Mouse (Mus musculus) limb, embryonic 15.5 days (tissue): ENCODE data around the gene Pik3c2b. TPM values are rescaled to one million over a fixed set of nuclear protein-coding genes. Genes with fewer than 3 reads are reported as not detected.

Source experiments
- ATAC-seq: fragments of 200-750 bp; cut with Nextera tagmentation; 2 replicates; pipeline ENCODE4 v1.8.0; 2017; ENCODE audit warnings: low read depth, moderate TSS enrichment; ENCODE audit not compliant: insufficient number of reproducible peaks, low FRiP score, low TSS enrichment
- H3K27ac ChIP-seq: fragments of 300-500 bp; sonication (generic); 2 replicates; pipeline ENCODE4 v1.5.1; 2015; ENCODE audit warnings: moderate library complexity, mild to moderate bottlenecking, inconsistent platforms
- H3K27me3 ChIP-seq: fragments of 300-500 bp; sonication (generic); 2 replicates; pipeline ENCODE4 v1.6.1; 2015; ENCODE audit warnings: inconsistent platforms
- H3K36me3 ChIP-seq: fragments of 300-500 bp; sonication (generic); 2 replicates; pipeline ENCODE4 v1.6.1; 2015; ENCODE audit warnings: inconsistent platforms
- H3K4me1 ChIP-seq: fragments of 300-500 bp; sonication (generic); 2 replicates; pipeline ENCODE4 v1.6.1; 2015; ENCODE audit warnings: inconsistent platforms
- H3K4me2 ChIP-seq: fragments of 300-500 bp; sonication (generic); 2 replicates; pipeline ENCODE4 v1.6.1; 2015; ENCODE audit warnings: mild to moderate bottlenecking, inconsistent platforms
- H3K4me3 ChIP-seq: fragments of 300-500 bp; sonication (generic); 2 replicates; pipeline ENCODE4 v1.5.1; 2015; ENCODE audit warnings: mild to moderate bottlenecking, inconsistent platforms
- H3K9ac ChIP-seq: fragments of 300-500 bp; sonication (generic); 2 replicates; pipeline ENCODE4 v1.6.1; 2015; ENCODE audit warnings: inconsistent platforms
- H3K9me3 ChIP-seq: fragments of 300-500 bp; sonication (generic); 2 replicates; pipeline ENCODE4 v1.6.1; 2016; ENCODE audit warnings: inconsistent platforms
- WGBS: fragments of 180-500 bp; shearing (Covaris S2); methylation state at CpG from one replicate; pipeline ENCODE4 v1.1.7; 2015; 5-methylcytosine and 5-hydroxymethylcytosine counted together
- polyA plus RNA-seq: library from polyadenylated mRNA; unstranded; fragments of >200 nt; fragmentation: Nextera tagmentation; extraction: Ambion mirVana; gene quantifications from 2 replicates; pipeline ENCODE4 v1.2.1, GENCODE M21; 2015

Gene Pik3c2b
- polyA plus RNA-seq, 1 experiment from 2014 or later = 6.8 TPM

- H3K4me1 ChIP-seq = peaks cover 23% of the 10 kb centered on the region
- H3K4me3 ChIP-seq = no peak overlapping the region
- peaks cover 22% of the 10 kb centered on the region for H3K36me3 ChIP-seq
- WGBS = 52% methylated on average over 20 of the region's 20 CpGs
- H3K4me2 ChIP-seq = no peak overlapping the region
- H3K27ac ChIP-seq = peak overlapping the region; percentile 75
- H3K9me3 ChIP-seq = no peaks in the 10 kb centered on the region
- H3K9ac ChIP-seq = no peak overlapping the region
- H3K27me3 ChIP-seq = no peaks in the 10 kb centered on the region
- no peak for ATAC-seq
Observed at GRCm38 (mm10) chr1:133076681-133077514, 31.4 kb downstream of the Pik3c2b start.

- Histone ChIP-seq H3K27ac (peak overlapping the region; percentile 75), H3K4me2 (no peak overlapping the region), H3K36me3 (peaks cover 30% of the 10 kb centered on the region), H3K27me3 (no peaks in the 10 kb centered on the region), H3K4me3 (no peak overlapping the region), H3K4me1 (peaks cover 14% of the 10 kb centered on the region; the same call in 1 of the 2 replicates), H3K9me3 (no peaks in the 10 kb centered on the region), H3K9ac (no peak overlapping the region)
- ATAC-seq = peak; percentile 33; the same call in 1 of the 2 replicates
- WGBS = 42% methylated on average over 12 of the region's 12 CpGs
Observed at GRCm38 (mm10) chr1:133077606-133078337, 32.3 kb downstream of the Pik3c2b start.

GRCm38 (mm10) chr1:133078338-133078727 is 32.9 kb downstream of the Pik3c2b start:
- no peak overlapping the region for H3K4me3 ChIP-seq
- ATAC-seq = no peak
- peak overlapping the region; percentile 75 for H3K27ac ChIP-seq
- no peak overlapping the region for H3K9ac ChIP-seq
- no peaks in the 10 kb centered on the region for H3K9me3 ChIP-seq
- peaks cover 32% of the 10 kb centered on the region for H3K36me3 ChIP-seq
- H3K4me2 ChIP-seq = no peak overlapping the region
- peaks cover 13% of the 10 kb centered on the region; the same call in 1 of the 2 replicates for H3K4me1 ChIP-seq
- no peaks in the 10 kb centered on the region for H3K27me3 ChIP-seq
- WGBS = 45% methylated on average over 1 of the region's 1 CpGs

GRCm38 (mm10) chr1:133079509-133079908 is 34.0 kb downstream of the Pik3c2b start:
- Histone ChIP-seq H3K9ac (no peak overlapping the region), H3K4me2 (no peak overlapping the region), H3K4me1 (peaks cover 21% of the 10 kb centered on the region), H3K9me3 (no peaks in the 10 kb centered on the region), H3K36me3 (peaks cover 29% of the 10 kb centered on the region), H3K27ac (no peak overlapping the region), H3K27me3 (no peaks in the 10 kb centered on the region), H3K4me3 (no peak overlapping the region)
- WGBS = 86% methylated on average over 7 of the region's 7 CpGs
- no peak for ATAC-seq

GRCm38 (mm10) chr1:133080079-133080561 is 34.7 kb downstream of the Pik3c2b start:
- H3K4me3 ChIP-seq = no peak overlapping the region
- WGBS = 50% methylated on average over 9 of the region's 9 CpGs
- H3K27me3 ChIP-seq = no peaks in the 10 kb centered on the region
- ATAC-seq = no peak
- H3K4me1 ChIP-seq = peaks cover 25% of the 10 kb centered on the region
- H3K9ac ChIP-seq = no peak overlapping the region
- peaks cover 27% of the 10 kb centered on the region for H3K36me3 ChIP-seq
- H3K4me2 ChIP-seq = no peak overlapping the region
- H3K9me3 ChIP-seq = no peaks in the 10 kb centered on the region
- no peak overlapping the region for H3K27ac ChIP-seq

- no peak for ATAC-seq
- 83% methylated on average over 6 of the region's 6 CpGs for WGBS
- peaks cover 32% of the 10 kb centered on the region for H3K36me3 ChIP-seq
Observed at GRCm38 (mm10) chr1:133080717-133081116, 35.2 kb downstream of the Pik3c2b start.

GRCm38 (mm10) chr1:133083003-133083546 is 37.6 kb downstream of the Pik3c2b start:
- no peak for ATAC-seq
- Histone ChIP-seq H3K4me2 (no peak overlapping the region), H3K36me3 (peaks cover 30% of the 10 kb centered on the region), H3K4me1 (peaks cover 16% of the 10 kb centered on the region), H3K27ac (no peak overlapping the region), H3K9me3 (no peaks in the 10 kb centered on the region), H3K27me3 (no peaks in the 10 kb centered on the region), H3K4me3 (no peak overlapping the region), H3K9ac (no peak overlapping the region)
- 87% methylated on average over 5 of the region's 5 CpGs for WGBS

More at GRCm38 (mm10) chr1:133080717-133081116, 35.2 kb downstream of the Pik3c2b start:
- H3K4me3 ChIP-seq = no peak overlapping the region
- peaks cover 25% of the 10 kb centered on the region for H3K4me1 ChIP-seq
- no peak overlapping the region for H3K9ac ChIP-seq
- H3K27me3 ChIP-seq = no peaks in the 10 kb centered on the region
- no peaks in the 10 kb centered on the region for H3K9me3 ChIP-seq
- H3K4me2 ChIP-seq = no peak overlapping the region
- no peak overlapping the region for H3K27ac ChIP-seq

- H3K27me3 ChIP-seq = no peaks in the 10 kb centered on the region
Observed at GRCm38 (mm10) chr1:133083942-133084625, 38.6 kb downstream of the Pik3c2b start.

GRCm38 (mm10) chr1:133084708-133085416 is 39.4 kb downstream of the Pik3c2b start:
- Histone ChIP-seq H3K27ac (no peak overlapping the region), H3K27me3 (no peaks in the 10 kb centered on the region), H3K4me3 (no peak overlapping the region), H3K9me3 (no peaks in the 10 kb centered on the region), H3K4me2 (no peak overlapping the region), H3K36me3 (peaks cover 32% of the 10 kb centered on the region), H3K9ac (no peak overlapping the region), H3K4me1 (peaks cover 16% of the 10 kb centered on the region)
- ATAC-seq = no peak
- WGBS = 79% methylated on average over 14 of the region's 14 CpGs

More at GRCm38 (mm10) chr1:133083942-133084625, 38.6 kb downstream of the Pik3c2b start:
- Histone ChIP-seq H3K4me1 (peaks cover 16% of the 10 kb centered on the region), H3K4me3 (no peak overlapping the region), H3K36me3 (peaks cover 34% of the 10 kb centered on the region), H3K9ac (no peak overlapping the region), H3K9me3 (no peaks in the 10 kb centered on the region), H3K4me2 (no peak overlapping the region), H3K27ac (no peak overlapping the region; the same call in 1 of the 2 replicates)
- peak; percentile 59; the same call in 1 of the 2 replicates for ATAC-seq
- WGBS = 50% methylated on average over 11 of the region's 11 CpGs

GRCm38 (mm10) chr1:133085417-133085742 is 39.9 kb downstream of the Pik3c2b start:
- Histone ChIP-seq H3K9ac (no peak overlapping the region), H3K4me3 (no peak overlapping the region), H3K9me3 (no peaks in the 10 kb centered on the region), H3K36me3 (peaks cover 31% of the 10 kb centered on the region), H3K27ac (no peak overlapping the region), H3K4me2 (no peak overlapping the region), H3K27me3 (no peaks in the 10 kb centered on the region), H3K4me1 (peaks cover 16% of the 10 kb centered on the region)
- ATAC-seq = no peak
- WGBS = 95% methylated on average over 8 of the region's 8 CpGs

GRCm38 (mm10) chr1:133086804-133087203 is 41.3 kb downstream of the Pik3c2b start:
- Histone ChIP-seq H3K9me3 (no peaks in the 10 kb centered on the region), H3K4me3 (no peak overlapping the region), H3K4me1 (peaks cover 16% of the 10 kb centered on the region), H3K9ac (no peak overlapping the region), H3K27ac (no peak overlapping the region), H3K4me2 (no peak overlapping the region), H3K27me3 (no peaks in the 10 kb centered on the region), H3K36me3 (peaks cover 30% of the 10 kb centered on the region)
- WGBS = 89% methylated on average over 10 of the region's 10 CpGs
- ATAC-seq = no peak
